In genomic region chr15:99703104-99703503, GRCm38 (mm10) we compare ENCODE assay signal across 8 mouse cellular contexts. TPM values are rescaled to one million over a fixed set of nuclear protein-coding genes. Genes with fewer than 3 reads are reported as not detected.
DNase-seq lines count a peak whose midpoint lies in the region; ATAC-seq and TF ChIP-seq lines count a peak whose summit lies in the region.

No protein-coding gene starts in this region.

- no peak for TF ChIP-seq POLR2A in small intestine, adult 2 months (IDR thresholded peaks at IDR 0.05; ENCODE audit: low read depth, low read length)

- H3K9me3 ChIP-seq in lung, embryonic 15.5 days, result no peaks in the 10 kb centered on the region
- no peaks in the 10 kb centered on the region for H3K9me3 ChIP-seq in forebrain, embryonic 11.5 days (ENCODE audit: control insufficient read depth, low read length)
- H3K9me3 ChIP-seq in limb, embryonic 10.5 days (replicated peaks), result no peaks in the 10 kb centered on the region

- peak overlapping the region; percentile 99 for H3K9ac ChIP-seq in lung, embryonic 15.5 days
- peak overlapping the region; percentile 99 for H3K9ac ChIP-seq in forebrain, embryonic 11.5 days (ENCODE audit: low read length)

- intact Hi-C loops in gastrocnemius, postnatal 14 days (cut with DNase I; ENCODE audit: low total_unique reads), result no loop called here

- no peak for TF ChIP-seq CTCF in small intestine, adult 2 months (IDR thresholded peaks at IDR 0.05; ENCODE audit: extremely low read depth, insufficient read length, insufficient replicate concordance, low read depth, low read length)

- H3K27me3 ChIP-seq in lung, embryonic 15.5 days, result no peaks in the 10 kb centered on the region; the same call in 1 of the 2 replicates
- no peaks in the 10 kb centered on the region; the same call in 1 of the 2 replicates for H3K27me3 ChIP-seq in forebrain, embryonic 11.5 days (ENCODE audit: control insufficient read depth, insufficient read depth, low read length)
- peaks cover 15% of the 10 kb centered on the region for H3K27me3 ChIP-seq in limb, embryonic 10.5 days (ENCODE audit: low read depth, poor library complexity, severe bottlenecking)
- H3K27me3 ChIP-seq in small intestine, adult 2 months (ENCODE audit: control insufficient read depth, insufficient read depth, low read length), result no peaks in the 10 kb centered on the region

- no peak for ATAC-seq in lung, embryonic 15.5 days (ENCODE audit: borderline replicate concordance, extremely low read depth, low FRiP score, low TSS enrichment)
- ATAC-seq in forebrain, embryonic 11.5 days (replicated peaks; ENCODE audit: low FRiP score), result no peak

- peaks cover 34% of the 10 kb centered on the region for H3K36me3 ChIP-seq in lung, embryonic 15.5 days
- H3K36me3 ChIP-seq in forebrain, embryonic 11.5 days (ENCODE audit: control insufficient read depth, insufficient read depth, low read length), result peaks cover 11% of the 10 kb centered on the region
- peaks cover 49% of the 10 kb centered on the region for H3K36me3 ChIP-seq in limb, embryonic 10.5 days
- peaks cover 19% of the 10 kb centered on the region for H3K36me3 ChIP-seq in small intestine, adult 2 months (ENCODE audit: control insufficient read depth, insufficient read depth, low read length)

- peak overlapping the region; percentile 97; the same call in 1 of the 2 replicates for H3K27ac ChIP-seq in lung, embryonic 15.5 days
- no peak overlapping the region for H3K27ac ChIP-seq in forebrain, embryonic 11.5 days (ENCODE audit: low read depth, low read length)
- H3K27ac ChIP-seq in limb, embryonic 10.5 days, result peak overlapping the region; percentile 99
- 0 out of 2 replicates have a peak overlapping the region, but pooled peaks have one; percentile 14 for H3K27ac ChIP-seq in small intestine, adult 2 months (ENCODE audit: insufficient read depth, low read depth, low read length)

- H3K4me3 ChIP-seq in lung, embryonic 15.5 days, result peak overlapping the region; percentile 85
- peak overlapping the region; percentile 72 for H3K4me3 ChIP-seq in forebrain, embryonic 11.5 days (ENCODE audit: low read depth, low read length)
- peak overlapping the region; percentile 83 for H3K4me3 ChIP-seq in limb, embryonic 10.5 days
- no peak overlapping the region for H3K4me3 ChIP-seq in small intestine, adult 2 months (ENCODE audit: low read depth, low read length)

- H3K4me2 ChIP-seq in lung, embryonic 15.5 days, result peak overlapping the region; percentile 76
- peak overlapping the region; percentile 70 for H3K4me2 ChIP-seq in forebrain, embryonic 11.5 days (ENCODE audit: low read depth, low read length, severe bottlenecking)

- H3K4me1 ChIP-seq in lung, embryonic 15.5 days, result peaks cover 23% of the 10 kb centered on the region
- peaks cover 18% of the 10 kb centered on the region for H3K4me1 ChIP-seq in forebrain, embryonic 11.5 days (replicated peaks; ENCODE audit: control insufficient read depth, insufficient read depth, low read length)
- H3K4me1 ChIP-seq in limb, embryonic 10.5 days, result peaks cover 33% of the 10 kb centered on the region
- H3K4me1 ChIP-seq in small intestine, adult 2 months (ENCODE audit: control insufficient read depth, insufficient read depth, insufficient read length, low read length), result peaks cover 34% of the 10 kb centered on the region

- no peak for DNase-seq in lung, postnatal 4 days
- no peak for DNase-seq in forebrain, embryonic 11.5 days (ENCODE audit: low spot score)
- DNase-seq in limb, embryonic 10.5 days (ENCODE audit: low spot score), result no peak
- DNase-seq in spleen, adult 12 weeks (ENCODE audit: low spot score), result no peak
- no peak for DNase-seq in gastrocnemius, postnatal 14 days
- DNase-seq in thymus, postnatal 25 days, result no peak

- WGBS in lung, embryonic 15.5 days, result 59% methylated on average over 9 of the region's 9 CpGs
- WGBS in forebrain, embryonic 11.5 days, result 63% methylated on average over 9 of the region's 9 CpGs
- 69% methylated on average over 9 of the region's 9 CpGs for WGBS in limb, embryonic 10.5 days
- WGBS in small intestine, adult 2 months, result 81% methylated on average over 9 of the region's 9 CpGs

RNA-seq across cellular contexts. Expression of gene Smarcd1, which starts 1.2 kb away (rescaled TPM):
- polyA plus RNA-seq in lung, embryonic 15.5 days (2015; fragmentation: Nextera tagmentation; extraction: Ambion mirVana), result 41.1 and 50.7 TPM in 2 replicates
- 134 and 142 TPM in 2 replicates for polyA plus RNA-seq in forebrain, embryonic 11.5 days (2014; fragmentation: Nextera tagmentation; extraction: Ambion mirVana)
- polyA plus RNA-seq in limb, embryonic 10.5 days (2016; fragmentation: Nextera tagmentation; extraction: Ambion mirVana), result 84.0 and 85.8 TPM in 2 replicates
- 9.5 and 23.8 TPM in 2 replicates for polyA plus RNA-seq in small intestine, adult 2 months (2012; rRNA removed)
- total RNA-seq in gastrocnemius, postnatal 14 days (2021), result 10 to 100 TPM in 1 of 2 experiments, 1 to 10 TPM in 1; 9.4 to 11.5 TPM

RNA-seq across cellular contexts. Expression of gene Gm17349, which starts 2.2 kb away (rescaled TPM):
- polyA plus RNA-seq in lung, embryonic 15.5 days (2015; fragmentation: Nextera tagmentation; extraction: Ambion mirVana), result not detected in 2 replicates
- polyA plus RNA-seq in forebrain, embryonic 11.5 days (2014; fragmentation: Nextera tagmentation; extraction: Ambion mirVana), result not detected in 2 replicates
- polyA plus RNA-seq in limb, embryonic 10.5 days (2016; fragmentation: Nextera tagmentation; extraction: Ambion mirVana), result not detected in 2 replicates
- polyA plus RNA-seq in small intestine, adult 2 months (2012; rRNA removed), result 3.0 TPM in 1 of 2 replicates, not detected in the other
- total RNA-seq in gastrocnemius, postnatal 14 days (2021), result 1 to 10 TPM; 1.7 to 1.9 TPM

RNA-seq across cellular contexts. Expression of gene Gpd1, which starts 14.2 kb away (rescaled TPM):
- 0.82 and 1.1 TPM in 2 replicates for polyA plus RNA-seq in lung, embryonic 15.5 days (2015; fragmentation: Nextera tagmentation; extraction: Ambion mirVana)
- 0.35 and 0.53 TPM in 2 replicates for polyA plus RNA-seq in forebrain, embryonic 11.5 days (2014; fragmentation: Nextera tagmentation; extraction: Ambion mirVana)
- polyA plus RNA-seq in limb, embryonic 10.5 days (2016; fragmentation: Nextera tagmentation; extraction: Ambion mirVana), result 0.29 and 0.59 TPM in 2 replicates
- polyA plus RNA-seq in small intestine, adult 2 months (2012; rRNA removed), result 246 and 260 TPM in 2 replicates
- 100 to 1,000 TPM; 487 to 557 TPM for total RNA-seq in gastrocnemius, postnatal 14 days (2021)

RNA-seq across cellular contexts. Expression of gene Cox14, which starts 22.3 kb away (rescaled TPM):
- polyA plus RNA-seq in lung, embryonic 15.5 days (2015; fragmentation: Nextera tagmentation; extraction: Ambion mirVana), result 132 and 137 TPM in 2 replicates
- 140 and 154 TPM in 2 replicates for polyA plus RNA-seq in forebrain, embryonic 11.5 days (2014; fragmentation: Nextera tagmentation; extraction: Ambion mirVana)
- 113 and 127 TPM in 2 replicates for polyA plus RNA-seq in limb, embryonic 10.5 days (2016; fragmentation: Nextera tagmentation; extraction: Ambion mirVana)
- polyA plus RNA-seq in small intestine, adult 2 months (2012; rRNA removed), result 301 and 397 TPM in 2 replicates
- total RNA-seq in gastrocnemius, postnatal 14 days (2021), result 100 to 1,000 TPM; 182 TPM

RNA-seq across cellular contexts. Expression of gene Asic1, which starts 32.9 kb away (rescaled TPM):
- 1.4 and 1.8 TPM in 2 replicates for polyA plus RNA-seq in lung, embryonic 15.5 days (2015; fragmentation: Nextera tagmentation; extraction: Ambion mirVana)
- polyA plus RNA-seq in forebrain, embryonic 11.5 days (2014; fragmentation: Nextera tagmentation; extraction: Ambion mirVana), result 3.9 and 5.3 TPM in 2 replicates
- polyA plus RNA-seq in limb, embryonic 10.5 days (2016; fragmentation: Nextera tagmentation; extraction: Ambion mirVana), result 1.1 TPM in 2 replicates
- polyA plus RNA-seq in small intestine, adult 2 months (2012; rRNA removed), result 0.30 and 0.70 TPM in 2 replicates
- total RNA-seq in gastrocnemius, postnatal 14 days (2021), result 1 to 10 TPM in 1 of 2 experiments, under 1 TPM in 1; 0.69 to 1.0 TPM

Comparison
In these comparisons a context has a peak if more than half of its experiments do, and no peak if none do; other contexts are left out.
1. RNA of gene Gpd1, which starts 14.2 kb away (polyA plus RNA-seq): 246 to 260 TPM in small intestine, adult 2 months; 0.82 to 1.1 TPM in lung, embryonic 15.5 days, 0.29 to 0.59 TPM in limb, embryonic 10.5 days and 0.35 to 0.53 TPM in forebrain, embryonic 11.5 days; every median in the first group is over 100 times any median in the second.